Mouse (Mus musculus) ES-E14 (cell line): ENCODE data around the gene Erbb4.

ENCODE experiments used
- CHD2 ChIP-seq: IDR thresholded peaks from 2 replicates; pipeline ENCODE4 v1.6.1; 2014; ENCODE audit warnings: mild to moderate bottlenecking, low read depth, low read length, inconsistent platforms
- HCFC1 ChIP-seq: IDR thresholded peaks from 2 replicates; pipeline ENCODE4 v1.6.1; 2012; ENCODE audit warnings: low read length, inconsistent platforms, borderline replicate concordance; ENCODE audit not compliant: insufficient read depth
- MAFK ChIP-seq: IDR thresholded peaks from 2 replicates; pipeline ENCODE4 v1.6.1; 2014; ENCODE audit warnings: mild to moderate bottlenecking, low read depth, low read length, inconsistent platforms; ENCODE audit not compliant: insufficient read depth
- ZC3H11A ChIP-seq: IDR thresholded peaks from 2 replicates; pipeline ENCODE4 v1.6.1; 2012; ENCODE audit warnings: low read depth, mild to moderate bottlenecking, inconsistent platforms, low read length, borderline replicate concordance
- ZNF384 ChIP-seq: IDR thresholded peaks from 2 replicates; pipeline ENCODE4 v1.6.1; 2012; ENCODE audit warnings: low read depth, low read length, inconsistent platforms

DNA sequence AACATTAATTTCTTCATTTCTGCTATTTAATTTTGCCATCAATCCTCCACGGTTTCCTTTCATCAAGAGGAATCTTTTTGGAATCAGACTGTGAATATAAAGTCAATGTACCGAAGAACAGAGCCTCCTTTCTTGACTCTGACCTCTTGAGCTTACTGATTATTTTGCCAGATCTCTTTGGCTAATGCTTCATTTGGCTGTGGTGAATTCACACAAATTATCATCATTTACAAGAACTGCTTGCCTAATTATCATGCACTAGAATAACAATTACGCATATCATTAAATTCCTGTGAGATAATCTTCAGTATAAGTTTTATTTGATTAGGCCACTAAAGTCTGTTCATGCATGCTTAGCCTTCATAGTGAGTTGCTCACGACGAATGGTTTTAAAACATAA lies 345.4 kb downstream of the Erbb4 start:
- TF ChIP-seq HCFC1 (no peak), ZNF384 (no peak), ZC3H11A (no peak), CHD2 (no peak), MAFK (no peak)
